Mouse (Mus musculus) CH12F3 (cell line): ENCODE results near the gene Ddx39b.

Source experiments
- in situ Hi-C: fragments of 300-500 bp; cut with MboI; formaldehyde crosslinking; loops from 2 replicates; pipeline ENCODE4 v1.14.3; 2020; ENCODE audit warnings: low sequenced_read_pairs

The Ddx39b gene

GRCm38 (mm10) chr17:35241305-35242014 lies at the start of gene Ddx39b:
Ddx39b (plus strand) TSS chr17:35241746.
- in situ Hi-C loops, result no loop called here

GRCm38 (mm10) chr17:35192924-35193323 lies 48.6 kb upstream of the Ddx39b start:
- in situ Hi-C loops, result no loop called here

GRCm38 (mm10) chr17:35193881-35194843 lies 47.4 kb upstream of the Ddx39b start, which contains the start of gene Ltb:
Ltb (plus strand) TSS chr17:35194439.
- in situ Hi-C loops, result no loop called here

- in situ Hi-C loops, result no loop called here
Measured at GRCm38 (mm10) chr17:35194844-35195630, 46.5 kb upstream of the Ddx39b start.

GRCm38 (mm10) chr17:35195631-35196320 lies 45.8 kb upstream of the Ddx39b start:
- in situ Hi-C loops, result no loop called here

- in situ Hi-C loops, result no loop called here
Measured at GRCm38 (mm10) chr17:35196321-35196641, 45.3 kb upstream of the Ddx39b start.

GRCm38 (mm10) chr17:35197126-35197525 lies 44.4 kb upstream of the Ddx39b start:
- in situ Hi-C loops, result no loop called here

- in situ Hi-C loops, result no loop called here
Measured at GRCm38 (mm10) chr17:35198029-35198428, 43.5 kb upstream of the Ddx39b start.

GRCm38 (mm10) chr17:35198946-35199345 lies 42.6 kb upstream of the Ddx39b start:
- in situ Hi-C loops, result no loop called here

- in situ Hi-C loops, result no loop called here
Measured at GRCm38 (mm10) chr17:35200398-35200797, 41.1 kb upstream of the Ddx39b start.

GRCm38 (mm10) chr17:35201128-35201527 lies 40.4 kb upstream of the Ddx39b start:
- in situ Hi-C loops, result no loop called here

GRCm38 (mm10) chr17:35201787-35202186 lies 39.8 kb upstream of the Ddx39b start, which contains the start of gene Tnf:
Tnf (minus strand) TSS chr17:35202007.
- in situ Hi-C loops, result no loop called here

GRCm38 (mm10) chr17:35202442-35202841 lies 39.1 kb upstream of the Ddx39b start:
- in situ Hi-C loops, result no loop called here

- in situ Hi-C loops, result no loop called here
Measured at GRCm38 (mm10) chr17:35204494-35205379, 36.8 kb upstream of the Ddx39b start, which contains the start of gene Lta. Lta (minus strand) TSS chr17:35205351.

- in situ Hi-C loops, result no loop called here
Measured at GRCm38 (mm10) chr17:35205380-35205769, 36.2 kb upstream of the Ddx39b start.

- in situ Hi-C loops, result no loop called here
Measured at GRCm38 (mm10) chr17:35209785-35210535, 31.6 kb upstream of the Ddx39b start.

- in situ Hi-C loops, result no loop called here
Measured at GRCm38 (mm10) chr17:35210593-35210992, 31.0 kb upstream of the Ddx39b start.

- in situ Hi-C loops, result no loop called here
Measured at GRCm38 (mm10) chr17:35213071-35213470, 28.5 kb upstream of the Ddx39b start.
